Mouse (Mus musculus): ENCODE data around the gene Sec22c.
A peak's percentile ranks its signal among the peaks of the same experiment; 100 is the strongest.

Gene Sec22c

GRCm38 (mm10) chr9:121694736-121695135 lies 10.6 kb downstream of the Sec22c start:
- no peak for DNase-seq (ENCODE audit: low spot score)

- DNase-seq (ENCODE audit: low spot score), result no peak
Measured at GRCm38 (mm10) chr9:121690734-121691133, 14.6 kb downstream of the Sec22c start.

GRCm38 (mm10) chr9:121690200-121690651 lies 15.1 kb downstream of the Sec22c start:
- no peak for DNase-seq (ENCODE audit: low spot score)

GRCm38 (mm10) chr9:121684702-121685101 lies 20.6 kb downstream of the Sec22c start:
- no peak for DNase-seq (ENCODE audit: low spot score)

- no peak for DNase-seq (ENCODE audit: low spot score)
Measured at GRCm38 (mm10) chr9:121682037-121682680, 23.1 kb downstream of the Sec22c start.

- DNase-seq (ENCODE audit: low spot score), result no peak
Measured at GRCm38 (mm10) chr9:121681191-121681590, 24.1 kb downstream of the Sec22c start.

- DNase-seq (ENCODE audit: low spot score), result peak; percentile 54
Measured at GRCm38 (mm10) chr9:121679549-121679948, 25.7 kb downstream of the Sec22c start.

GRCm38 (mm10) chr9:121677476-121677875 lies 27.8 kb downstream of the Sec22c start:
- DNase-seq (ENCODE audit: low spot score), result no peak

- no peak for DNase-seq (ENCODE audit: low spot score)
Measured at GRCm38 (mm10) chr9:121677069-121677468, 28.2 kb downstream of the Sec22c start.

GRCm38 (mm10) chr9:121675556-121675955 lies 29.7 kb downstream of the Sec22c start:
- DNase-seq (ENCODE audit: low spot score), result no peak

GRCm38 (mm10) chr9:121675011-121675410 lies 30.3 kb downstream of the Sec22c start:
- no peak for DNase-seq (ENCODE audit: low spot score)

- DNase-seq (ENCODE audit: low spot score), result no peak
Measured at GRCm38 (mm10) chr9:121673716-121674115, 31.6 kb downstream of the Sec22c start.

GRCm38 (mm10) chr9:121672311-121672710 lies 33.0 kb downstream of the Sec22c start:
- DNase-seq (ENCODE audit: low spot score), result no peak

GRCm38 (mm10) chr9:121671300-121671699 lies 34.0 kb downstream of the Sec22c start:
- DNase-seq (ENCODE audit: low spot score), result peak; percentile 46

GRCm38 (mm10) chr9:121669348-121669791 lies 35.9 kb downstream of the Sec22c start:
- DNase-seq (ENCODE audit: low spot score), result peak; percentile 67

- no peak for DNase-seq (ENCODE audit: low spot score)
Measured at GRCm38 (mm10) chr9:121667822-121668221, 37.5 kb downstream of the Sec22c start.

- DNase-seq (ENCODE audit: low spot score), result no peak
Measured at GRCm38 (mm10) chr9:121666957-121667630, 38.2 kb downstream of the Sec22c start.

GRCm38 (mm10) chr9:121664104-121664503 lies 41.2 kb downstream of the Sec22c start:
- no peak for DNase-seq (ENCODE audit: low spot score)

- no peak for DNase-seq (ENCODE audit: low spot score)
Measured at GRCm38 (mm10) chr9:121663467-121663866, 41.8 kb downstream of the Sec22c start.

GRCm38 (mm10) chr9:121659791-121660190 lies 45.5 kb downstream of the Sec22c start:
- DNase-seq (ENCODE audit: low spot score), result no peak

- DNase-seq (ENCODE audit: low spot score), result no peak
Measured at GRCm38 (mm10) chr9:121658248-121658647, 47.0 kb downstream of the Sec22c start.

GRCm38 (mm10) chr9:121657143-121657542 lies 48.1 kb downstream of the Sec22c start:
- no peak for DNase-seq (ENCODE audit: low spot score)

GRCm38 (mm10) chr9:121656322-121656721 lies 49.0 kb downstream of the Sec22c start:
- DNase-seq (ENCODE audit: low spot score), result no peak

GRCm38 (mm10) chr9:121653668-121654067 lies 51.6 kb downstream of the Sec22c start:
- DNase-seq (ENCODE audit: low spot score), result no peak
